Mouse (Mus musculus) neural tube, embryonic 14.5 days (tissue): ENCODE results near the gene Mrpl45. TPM values are rescaled to one million over a fixed set of nuclear protein-coding genes. Genes with fewer than 3 reads are reported as not detected.

Experiments
- ATAC-seq: fragments of 200-750 bp; cut with Nextera tagmentation; 2 replicates; pipeline ENCODE4 v1.8.0; 2017; ENCODE audit warnings: low read depth, mild to moderate bottlenecking, moderate TSS enrichment, moderate library complexity
- H3K27ac ChIP-seq: fragments of 300-500 bp; sonication (generic); 2 replicates; pipeline ENCODE4 v1.5.1; 2014; ENCODE audit warnings: low read depth, mild to moderate bottlenecking, control low read depth, low read length, moderate library complexity, mixed read lengths
- H3K27me3 ChIP-seq: fragments of 300-500 bp; sonication (generic); 2 replicates; pipeline ENCODE4 v1.6.1; 2014; ENCODE audit warnings: low read length; ENCODE audit not compliant: control insufficient read depth, insufficient read depth
- H3K36me3 ChIP-seq: fragments of 300-500 bp; sonication (generic); 2 replicates; pipeline ENCODE4 v1.6.1; 2014; ENCODE audit warnings: low read length, mixed read lengths; ENCODE audit not compliant: control insufficient read depth, insufficient read depth
- H3K4me1 ChIP-seq: fragments of 300-500 bp; sonication (generic); 2 replicates; pipeline ENCODE4 v1.6.1; 2014; ENCODE audit warnings: low read length; ENCODE audit not compliant: control insufficient read depth, insufficient read depth
- H3K4me2 ChIP-seq: fragments of 300-500 bp; sonication (generic); 2 replicates; pipeline ENCODE4 v1.6.1; 2014; ENCODE audit warnings: mild to moderate bottlenecking, low read depth, low read length, control low read depth
- H3K4me3 ChIP-seq: fragments of 300-500 bp; sonication (generic); 2 replicates; pipeline ENCODE4 v1.5.1; 2014; ENCODE audit warnings: low read depth, low read length, control low read depth, mixed read lengths
- H3K9ac ChIP-seq: fragments of 300-500 bp; sonication (generic); replicated peaks from 2 replicates; pipeline ENCODE4 v1.6.1; 2014; ENCODE audit warnings: low read depth, mild to moderate bottlenecking, control low read depth, low read length, mixed read lengths
- H3K9me3 ChIP-seq: fragments of 300-500 bp; sonication (generic); 2 replicates; pipeline ENCODE4 v1.6.1; 2016; ENCODE audit warnings: low read length; ENCODE audit not compliant: control insufficient read depth
- WGBS: fragments of 180-500 bp; shearing (Covaris S2); extraction: QIAGEN DNeasy Blood & Tissue Kit; methylation state at CpG from one replicate; pipeline ENCODE4 v1.1.7; 2014; 5-methylcytosine and 5-hydroxymethylcytosine counted together
- polyA plus RNA-seq: library from polyadenylated mRNA; unstranded; fragments of >200 nt; fragmentation: Nextera tagmentation; extraction: Ambion mirVana; gene quantifications from 2 replicates; pipeline ENCODE4 v1.2.1, GENCODE M21; 2014

The Mrpl45 gene
- polyA plus RNA-seq, 1 experiment from 2014 or later: 43.9 TPM

GRCm38 (mm10) chr11:97278456-97278855 is 37.1 kb upstream of the Mrpl45 start:
- Histone ChIP-seq H3K4me2 (peak overlapping the region; percentile 83), H3K9me3 (no peaks in the 10 kb centered on the region), H3K27me3 (no peaks in the 10 kb centered on the region), H3K36me3 (no peaks in the 10 kb centered on the region), H3K27ac (no peak overlapping the region), H3K9ac (peak overlapping the region; percentile 99), H3K4me1 (peaks cover 10% of the 10 kb centered on the region), H3K4me3 (peak overlapping the region; percentile 100)
- 79% methylated on average over 6 of the region's 6 CpGs for WGBS
- no peak for ATAC-seq

- WGBS: 21% methylated on average over 11 of the region's 11 CpGs
- Histone ChIP-seq H3K4me3 (peak overlapping the region; percentile 100), H3K9ac (peak overlapping the region; percentile 99), H3K36me3 (no peaks in the 10 kb centered on the region), H3K9me3 (no peaks in the 10 kb centered on the region), H3K4me2 (peak overlapping the region; percentile 83), H3K27ac (peak overlapping the region; percentile 98), H3K27me3 (no peaks in the 10 kb centered on the region), H3K4me1 (peaks cover 10% of the 10 kb centered on the region)
- ATAC-seq: no peak
Observed at GRCm38 (mm10) chr11:97279040-97279404, 36.5 kb upstream of the Mrpl45 start.

- 1% methylated on average over 36 of the region's 64 CpGs for WGBS
- H3K9me3 ChIP-seq: no peaks in the 10 kb centered on the region
- peak overlapping the region; percentile 100 for H3K4me3 ChIP-seq
- H3K27me3 ChIP-seq: no peaks in the 10 kb centered on the region
- H3K27ac ChIP-seq: peak overlapping the region; percentile 98
- no peaks in the 10 kb centered on the region for H3K36me3 ChIP-seq
- peak; percentile 80 for ATAC-seq
- peak overlapping the region; percentile 83 for H3K4me2 ChIP-seq
- H3K4me1 ChIP-seq: peaks cover 10% of the 10 kb centered on the region
- H3K9ac ChIP-seq: peak overlapping the region; percentile 99
Observed at GRCm38 (mm10) chr11:97279405-97280215, 35.9 kb upstream of the Mrpl45 start.

- H3K36me3 ChIP-seq: no peaks in the 10 kb centered on the region
- peak; percentile 76 for ATAC-seq
- H3K27me3 ChIP-seq: no peaks in the 10 kb centered on the region
- no peaks in the 10 kb centered on the region for H3K9me3 ChIP-seq
- H3K4me3 ChIP-seq: peak within 1 kb of the TSS; percentile 100
- peaks cover 10% of the 10 kb centered on the region for H3K4me1 ChIP-seq
- peak within 1 kb of the TSS; percentile 83 for H3K4me2 ChIP-seq
- under 1% methylated on average over 25 of the region's 83 CpGs for WGBS
- peak within 1 kb of the TSS; percentile 98 for H3K27ac ChIP-seq
- peak within 1 kb of the TSS; percentile 99 for H3K9ac ChIP-seq
Observed at GRCm38 (mm10) chr11:97280216-97280861, 35.2 kb upstream of the Mrpl45 start, which contains the start of gene Npepps. Npepps (minus strand) TSS chr11:97280638.

GRCm38 (mm10) chr11:97282179-97282578 is 33.3 kb upstream of the Mrpl45 start:
- H3K27me3 ChIP-seq: no peaks in the 10 kb centered on the region
- H3K4me1 ChIP-seq: peaks cover 10% of the 10 kb centered on the region
- no peak for ATAC-seq
- WGBS: 89% methylated on average over 6 of the region's 6 CpGs
- no peak overlapping the region for H3K27ac ChIP-seq
- no peak overlapping the region for H3K4me3 ChIP-seq
- H3K9me3 ChIP-seq: no peaks in the 10 kb centered on the region
- no peak overlapping the region for H3K9ac ChIP-seq
- no peaks in the 10 kb centered on the region for H3K36me3 ChIP-seq
- H3K4me2 ChIP-seq: no peak overlapping the region

- no peak for ATAC-seq
- Histone ChIP-seq H3K27me3 (no peaks in the 10 kb centered on the region), H3K27ac (no peak overlapping the region), H3K9ac (no peak overlapping the region), H3K4me3 (no peak overlapping the region), H3K36me3 (no peaks in the 10 kb centered on the region), H3K4me1 (no peaks in the 10 kb centered on the region), H3K4me2 (no peak overlapping the region), H3K9me3 (no peaks in the 10 kb centered on the region)
- 81% methylated on average over 4 of the region's 4 CpGs for WGBS
Observed at GRCm38 (mm10) chr11:97284854-97285253, 30.7 kb upstream of the Mrpl45 start.

- WGBS: 85% methylated on average over 9 of the region's 9 CpGs
- ATAC-seq: no peak
Observed at GRCm38 (mm10) chr11:97285852-97286775, 29.4 kb upstream of the Mrpl45 start.

GRCm38 (mm10) chr11:97286973-97287372 is 28.5 kb upstream of the Mrpl45 start:
- 50% methylated on average over 6 of the region's 6 CpGs for WGBS
- no peaks in the 10 kb centered on the region for H3K4me1 ChIP-seq

More at GRCm38 (mm10) chr11:97285852-97286775, 29.4 kb upstream of the Mrpl45 start:
- Histone ChIP-seq H3K4me2 (no peak overlapping the region), H3K27me3 (no peaks in the 10 kb centered on the region), H3K4me1 (no peaks in the 10 kb centered on the region), H3K27ac (no peak overlapping the region; the same call in 1 of the 2 replicates), H3K36me3 (no peaks in the 10 kb centered on the region), H3K4me3 (no peak overlapping the region), H3K9ac (no peak overlapping the region), H3K9me3 (no peaks in the 10 kb centered on the region)

More at GRCm38 (mm10) chr11:97286973-97287372, 28.5 kb upstream of the Mrpl45 start:
- H3K9ac ChIP-seq: no peak overlapping the region
- H3K4me2 ChIP-seq: no peak overlapping the region
- H3K27ac ChIP-seq: no peak overlapping the region
- H3K36me3 ChIP-seq: no peaks in the 10 kb centered on the region
- no peaks in the 10 kb centered on the region for H3K27me3 ChIP-seq
- H3K4me3 ChIP-seq: no peak overlapping the region
- no peaks in the 10 kb centered on the region for H3K9me3 ChIP-seq
- ATAC-seq: no peak
